Mouse (Mus musculus) monocyte, adult 5-6 weeks (primary cell): Measurements from ENCODE around the gene Shisal1. TPM values are rescaled to one million over a fixed set of nuclear protein-coding genes. Genes with fewer than 3 reads are reported as not detected.

Experiments used
- ATAC-seq: fragments of 153-309, 156-312 bp; replicated peaks from 2 replicates; pipeline ENCODE4 v1.8.0; 2017; ENCODE audit warnings: mild to moderate bottlenecking; ENCODE audit not compliant: low TSS enrichment, insufficient number of reproducible peaks, severe bottlenecking, poor library complexity, low FRiP score
- total RNA-seq: library from RNA; stranded (forward); fragments of 200-1000, 200-491, 200-594 nt; gene quantifications from 3 replicates; pipeline ENCODE4 v1.2.3, GENCODE M21; 2017

Gene Shisal1
- total RNA-seq, 1 experiment from 2014 or later, result not detected

DNA sequence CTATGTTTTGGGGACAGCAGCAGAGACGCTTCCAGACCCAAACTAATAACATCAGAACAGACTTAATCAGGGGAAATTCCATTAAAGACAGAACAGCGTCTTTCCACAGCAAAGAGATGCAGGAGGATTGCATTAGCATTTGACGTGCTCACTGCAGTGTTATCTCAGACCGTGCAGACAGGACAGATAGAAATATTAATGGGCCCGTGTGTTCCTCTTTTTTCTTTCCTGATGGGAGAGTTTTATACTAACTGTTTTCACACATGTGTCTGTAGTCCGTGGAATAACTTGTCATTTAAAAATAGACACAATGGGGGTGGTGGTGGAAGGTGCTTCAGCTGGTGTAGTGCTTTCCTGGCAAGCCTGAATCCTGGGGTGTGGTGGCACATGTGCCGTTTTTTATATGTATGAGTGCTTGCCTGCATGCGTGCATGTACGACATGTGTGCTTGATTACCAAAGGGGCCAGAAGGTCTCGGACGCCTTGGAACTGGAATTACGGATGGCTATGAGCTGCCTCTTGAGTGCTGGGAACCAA lies 110.5 kb downstream of the Shisal1 start:
- ATAC-seq, result no peak

DNA sequence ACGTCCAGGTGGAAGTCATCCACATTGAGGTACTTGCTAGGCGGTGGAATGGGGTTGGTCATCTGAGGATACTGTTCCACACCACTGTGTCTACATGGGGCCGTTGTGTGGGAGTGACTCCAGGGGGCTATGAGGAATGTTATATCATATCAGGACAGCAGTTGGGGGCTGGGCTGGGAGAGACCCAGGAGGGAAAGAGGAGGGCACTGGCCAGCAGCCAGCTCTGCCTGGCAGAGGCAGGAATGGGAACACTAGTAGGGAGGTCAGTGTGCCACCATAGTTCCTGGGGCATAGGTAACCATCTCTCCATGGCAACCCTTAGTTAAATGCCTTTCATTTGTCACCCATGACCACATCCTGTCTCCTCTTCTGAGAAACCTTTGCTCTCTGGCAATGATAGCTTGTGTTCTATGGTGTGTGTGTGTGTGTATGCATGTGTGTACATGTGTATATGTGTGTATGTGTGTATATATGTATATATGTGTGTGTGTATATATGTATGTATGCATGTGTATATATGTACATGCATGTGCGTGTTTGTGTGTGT lies 115.8 kb downstream of the Shisal1 start:
- ATAC-seq, result no peak

DNA sequence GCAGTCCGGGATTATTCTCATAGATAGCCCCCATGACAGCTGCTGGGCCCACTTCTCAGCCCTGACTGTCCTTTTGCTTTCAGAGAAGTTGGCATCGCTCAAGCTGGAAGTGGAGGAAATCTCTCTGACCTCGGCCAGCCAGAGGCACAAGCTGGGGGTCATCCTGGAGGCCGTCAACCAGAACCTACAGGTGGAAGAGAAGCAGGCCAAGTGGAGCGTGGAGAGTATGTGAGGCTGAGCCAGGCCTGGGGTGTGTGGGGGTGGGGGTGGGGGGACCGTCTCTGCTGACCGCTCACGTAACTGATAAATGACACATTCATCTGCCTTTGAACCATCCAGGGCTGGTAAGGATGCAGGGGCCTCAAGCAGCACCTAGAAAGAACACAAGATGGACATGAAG lies 117.0 kb downstream of the Shisal1 start:
- ATAC-seq, result no peak

Other genes with a start within 250 kb of the Shisal1 start
- gene Parvb, start 215.1 kb downstream of the Shisal1 start, total RNA-seq, result 6.7 to 45.7 TPM (median 7.8 TPM) in 3 replicates
- gene Parvg, start 123.1 kb downstream of the Shisal1 start, total RNA-seq, result 54.1 to 106 TPM (median 56.9 TPM) in 3 replicates
- 0.67 to 2.3 TPM (median 2.0 TPM) in 3 replicates for gene Rtl6, start 110.7 kb upstream of the Shisal1 start, total RNA-seq
- gene Prr5, start 222.5 kb upstream of the Shisal1 start, total RNA-seq, result 2.6 to 9.9 TPM (median 3.7 TPM) in 3 replicates